Mouse (Mus musculus) kidney, embryonic 16.5 days (tissue): ENCODE data around the gene Tyrp1. TPM values are rescaled to one million over a fixed set of nuclear protein-coding genes. Genes with fewer than 3 reads are reported as not detected.

ENCODE experiments used
- ATAC-seq: fragments of 200-750 bp; cut with Nextera tagmentation; 2 replicates; pipeline ENCODE4 v1.8.0; 2017; ENCODE audit warnings: moderate TSS enrichment; ENCODE audit not compliant: low FRiP score, low TSS enrichment
- H3K27ac ChIP-seq: fragments of 300-500 bp; sonication (generic); 2 replicates; pipeline ENCODE4 v1.5.1; 2014; ENCODE audit warnings: low read length
- H3K27me3 ChIP-seq: fragments of 300-500 bp; sonication (generic); 2 replicates; pipeline ENCODE4 v1.6.1; 2014; ENCODE audit warnings: low read length, control low read depth, mixed read lengths; ENCODE audit not compliant: insufficient read depth
- H3K36me3 ChIP-seq: fragments of 300-500 bp; sonication (generic); 2 replicates; pipeline ENCODE4 v1.6.1; 2014; ENCODE audit warnings: low read length, control low read depth, mixed read lengths; ENCODE audit not compliant: insufficient read depth
- H3K4me1 ChIP-seq: fragments of 300-500 bp; sonication (generic); 2 replicates; pipeline ENCODE4 v1.6.1; 2014; ENCODE audit warnings: low read length, control low read depth, mixed read lengths; ENCODE audit not compliant: insufficient read depth
- H3K4me2 ChIP-seq: fragments of 300-500 bp; sonication (generic); replicated peaks from 2 replicates; pipeline ENCODE4 v1.6.1; 2014; ENCODE audit warnings: low read depth, low read length
- H3K4me3 ChIP-seq: fragments of 300-500 bp; sonication (generic); 2 replicates; pipeline ENCODE4 v1.5.1; 2014; ENCODE audit warnings: mild to moderate bottlenecking, low read length
- H3K9ac ChIP-seq: fragments of 300-500 bp; sonication (generic); replicated peaks from 2 replicates; pipeline ENCODE4 v1.6.1; 2014; ENCODE audit warnings: low read length
- H3K9me3 ChIP-seq: fragments of 300-500 bp; sonication (generic); 2 replicates; pipeline ENCODE4 v1.6.1; 2016; ENCODE audit warnings: low read length, control low read depth
- WGBS: fragments of 180-500 bp; shearing (Covaris S2); extraction: QIAGEN DNeasy Blood & Tissue Kit; methylation state at CpG from one replicate; pipeline ENCODE4 v1.1.7; 2014; 5-methylcytosine and 5-hydroxymethylcytosine counted together
- polyA plus RNA-seq: library from polyadenylated mRNA; unstranded; fragments of >200 nt; fragmentation: Nextera tagmentation; extraction: Ambion mirVana; gene quantifications from 2 replicates; pipeline ENCODE4 v1.2.1, GENCODE M21; 2015

Gene Tyrp1
- polyA plus RNA-seq, 1 experiment from 2014 or later = not detected

- Histone ChIP-seq H3K27me3 (no peaks in the 10 kb centered on the region), H3K4me3 (no peak overlapping the region), H3K4me1 (no peaks in the 10 kb centered on the region), H3K9ac (no peak overlapping the region), H3K36me3 (no peaks in the 10 kb centered on the region), H3K27ac (no peak overlapping the region), H3K4me2 (no peak overlapping the region), H3K9me3 (no peaks in the 10 kb centered on the region)
- peak; percentile 49; the same call in 1 of the 2 replicates for ATAC-seq
- WGBS = 65% methylated on average over 9 of the region's 9 CpGs
These were observed 21.6 kb downstream of the Tyrp1 start for GRCm38 (mm10) chr4:80855495-80855894.

- 86% methylated on average over 9 of the region's 9 CpGs for WGBS
- Histone ChIP-seq H3K27me3 (no peaks in the 10 kb centered on the region), H3K27ac (no peak overlapping the region), H3K36me3 (no peaks in the 10 kb centered on the region), H3K4me3 (no peak overlapping the region), H3K4me2 (no peak overlapping the region), H3K9me3 (no peaks in the 10 kb centered on the region), H3K4me1 (peaks cover 6% of the 10 kb centered on the region), H3K9ac (no peak overlapping the region)
- no peak for ATAC-seq
These were observed 29.0 kb downstream of the Tyrp1 start for GRCm38 (mm10) chr4:80862962-80863361.

GRCm38 (mm10) chr4:80863906-80864305, 30.0 kb downstream of the Tyrp1 start:
- Histone ChIP-seq H3K27ac (no peak overlapping the region), H3K4me3 (no peak overlapping the region), H3K36me3 (no peaks in the 10 kb centered on the region), H3K4me2 (no peak overlapping the region), H3K4me1 (peaks cover 6% of the 10 kb centered on the region), H3K9ac (no peak overlapping the region), H3K9me3 (no peaks in the 10 kb centered on the region), H3K27me3 (no peaks in the 10 kb centered on the region)
- WGBS = 71% methylated on average over 7 of the region's 7 CpGs
- ATAC-seq = no peak

- peak overlapping the region; percentile 59 for H3K9ac ChIP-seq
- no peak overlapping the region for H3K27ac ChIP-seq
- peak overlapping the region; percentile 47 for H3K4me3 ChIP-seq
- no peaks in the 10 kb centered on the region for H3K27me3 ChIP-seq
- H3K4me1 ChIP-seq = peaks cover 6% of the 10 kb centered on the region
- H3K36me3 ChIP-seq = no peaks in the 10 kb centered on the region
- H3K4me2 ChIP-seq = peak overlapping the region; percentile 74
- 4% methylated on average over 17 of the region's 17 CpGs for WGBS
- no peaks in the 10 kb centered on the region for H3K9me3 ChIP-seq
- ATAC-seq = peak; percentile 75
These were observed 30.6 kb downstream of the Tyrp1 start for GRCm38 (mm10) chr4:80864511-80864922.

GRCm38 (mm10) chr4:80866065-80866464, 32.1 kb downstream of the Tyrp1 start:
- H3K36me3 ChIP-seq = no peaks in the 10 kb centered on the region
- no peaks in the 10 kb centered on the region for H3K9me3 ChIP-seq
- H3K4me3 ChIP-seq = no peak overlapping the region
- peak; percentile 73; the same call in 1 of the 2 replicates for ATAC-seq
- H3K27ac ChIP-seq = no peak overlapping the region
- no peaks in the 10 kb centered on the region for H3K27me3 ChIP-seq
- 17% methylated on average over 5 of the region's 5 CpGs for WGBS
- H3K4me1 ChIP-seq = peaks cover 6% of the 10 kb centered on the region
- no peak overlapping the region for H3K4me2 ChIP-seq
- H3K9ac ChIP-seq = no peak overlapping the region

- WGBS = 39% methylated on average over 2 of the region's 2 CpGs
- no peak for ATAC-seq
These were observed 35.7 kb downstream of the Tyrp1 start for GRCm38 (mm10) chr4:80869598-80869997.

GRCm38 (mm10) chr4:80872847-80873644, 39.1 kb downstream of the Tyrp1 start:
- WGBS = 24% methylated on average over 6 of the region's 6 CpGs

More at GRCm38 (mm10) chr4:80869598-80869997, 35.7 kb downstream of the Tyrp1 start:
- Histone ChIP-seq H3K27me3 (no peaks in the 10 kb centered on the region), H3K4me1 (peaks cover 19% of the 10 kb centered on the region), H3K9me3 (no peaks in the 10 kb centered on the region), H3K4me2 (no peak overlapping the region), H3K9ac (no peak overlapping the region), H3K27ac (no peak overlapping the region), H3K4me3 (no peak overlapping the region), H3K36me3 (no peaks in the 10 kb centered on the region)

GRCm38 (mm10) chr4:80874121-80874859, 40.4 kb downstream of the Tyrp1 start:
- Histone ChIP-seq H3K36me3 (no peaks in the 10 kb centered on the region), H3K27ac (peak overlapping the region; percentile 17; the same call in 1 of the 2 replicates), H3K4me3 (no peak overlapping the region), H3K27me3 (no peaks in the 10 kb centered on the region), H3K4me1 (peaks cover 16% of the 10 kb centered on the region; the same call in 1 of the 2 replicates), H3K9me3 (no peaks in the 10 kb centered on the region), H3K9ac (no peak overlapping the region), H3K4me2 (no peak overlapping the region)
- WGBS = 25% methylated on average over 5 of the region's 5 CpGs
- peak; percentile 88 for ATAC-seq

More at GRCm38 (mm10) chr4:80872847-80873644, 39.1 kb downstream of the Tyrp1 start:
- Histone ChIP-seq H3K9me3 (no peaks in the 10 kb centered on the region), H3K9ac (no peak overlapping the region), H3K27me3 (no peaks in the 10 kb centered on the region), H3K4me2 (no peak overlapping the region), H3K27ac (peak overlapping the region; percentile 17; the same call in 1 of the 2 replicates), H3K4me1 (peaks cover 16% of the 10 kb centered on the region; the same call in 1 of the 2 replicates), H3K36me3 (no peaks in the 10 kb centered on the region), H3K4me3 (no peak overlapping the region)
- peak; percentile 56 for ATAC-seq

GRCm38 (mm10) chr4:80875055-80875454, 41.1 kb downstream of the Tyrp1 start:
- no peak for ATAC-seq
- no peak overlapping the region; the same call in 1 of the 2 replicates for H3K27ac ChIP-seq

More at GRCm38 (mm10) chr4:80875055-80875454, 41.1 kb downstream of the Tyrp1 start:
- Histone ChIP-seq H3K4me1 (peaks cover 16% of the 10 kb centered on the region; the same call in 1 of the 2 replicates), H3K4me2 (no peak overlapping the region), H3K9me3 (no peaks in the 10 kb centered on the region), H3K9ac (no peak overlapping the region), H3K4me3 (no peak overlapping the region), H3K27me3 (no peaks in the 10 kb centered on the region), H3K36me3 (no peaks in the 10 kb centered on the region)
- WGBS = 62% methylated on average over 4 of the region's 4 CpGs
